Mouse (Mus musculus): ENCODE data around the gene Zbtb8b. TPM values are rescaled to one million over a fixed set of nuclear protein-coding genes. Genes with fewer than 3 reads are reported as not detected.

Zbtb8b gene
- polyA plus RNA-seq, 1 experiment from 2014 or later = 3.7 TPM

GRCm38 (mm10) chr4:129386989-129387388, 53.7 kb downstream of the Zbtb8b start:
- H3K36me3 ChIP-seq (ENCODE audit: insufficient read depth, low read length) = no peaks in the 10 kb centered on the region
- TF ChIP-seq CTCF (IDR thresholded peaks at IDR 0.05; ENCODE audit: low read depth) = no peak
- H3K9ac ChIP-seq (ENCODE audit: low read depth, low read length) = no peak overlapping the region
- H3K4me1 ChIP-seq (replicated peaks; ENCODE audit: insufficient read depth, low read length) = no peaks in the 10 kb centered on the region; the same call in 1 of the 2 replicates
- no peak overlapping the region for H3K27ac ChIP-seq
- no peak overlapping the region for H3K4me3 ChIP-seq (replicated peaks; ENCODE audit: low read depth, low read length)
- 76% methylated on average over 1 of the region's 2 CpGs for WGBS
- no peaks in the 10 kb centered on the region for H3K27me3 ChIP-seq (ENCODE audit: insufficient read depth, low read length)
- ATAC-seq (replicated peaks; ENCODE audit: low FRiP score, low read depth) = no peak
- DNase-seq (ENCODE audit: low spot score) = no peak
- no peak overlapping the region for H3K4me2 ChIP-seq (ENCODE audit: low read length)
- no peaks in the 10 kb centered on the region for H3K9me3 ChIP-seq (replicated peaks; ENCODE audit: low read length)

GRCm38 (mm10) chr4:129386269-129386946, 54.2 kb downstream of the Zbtb8b start:
- Histone ChIP-seq H3K36me3 (ENCODE audit: insufficient read depth, low read length) (no peaks in the 10 kb centered on the region), H3K4me3 (replicated peaks; ENCODE audit: low read depth, low read length) (no peak overlapping the region), H3K4me2 (ENCODE audit: low read length) (no peak overlapping the region), H3K4me1 (replicated peaks; ENCODE audit: insufficient read depth, low read length) (no peaks in the 10 kb centered on the region; the same call in 1 of the 2 replicates), H3K27me3 (ENCODE audit: insufficient read depth, low read length) (no peaks in the 10 kb centered on the region), H3K9me3 (replicated peaks; ENCODE audit: low read length) (no peaks in the 10 kb centered on the region), H3K27ac (no peak overlapping the region), H3K9ac (ENCODE audit: low read depth, low read length) (no peak overlapping the region)
- 92% methylated on average over 8 of the region's 8 CpGs for WGBS
- DNase-seq (ENCODE audit: low spot score) = no peak
- TF ChIP-seq CTCF (IDR thresholded peaks at IDR 0.05; ENCODE audit: low read depth) = no peak
- ATAC-seq (replicated peaks; ENCODE audit: low FRiP score, low read depth) = no peak

- ATAC-seq (replicated peaks; ENCODE audit: low FRiP score, low read depth) (no peak), DNase-seq (ENCODE audit: low spot score) (no peak)
- TF ChIP-seq CTCF (IDR thresholded peaks at IDR 0.05; ENCODE audit: low read depth) = no peak
- Histone ChIP-seq H3K27ac (no peak overlapping the region), H3K9ac (ENCODE audit: low read depth, low read length) (no peak overlapping the region), H3K4me2 (ENCODE audit: low read length) (no peak overlapping the region), H3K9me3 (replicated peaks; ENCODE audit: low read length) (no peaks in the 10 kb centered on the region), H3K4me3 (replicated peaks; ENCODE audit: low read depth, low read length) (no peak overlapping the region), H3K27me3 (ENCODE audit: insufficient read depth, low read length) (no peaks in the 10 kb centered on the region), H3K4me1 (replicated peaks; ENCODE audit: insufficient read depth, low read length) (no peaks in the 10 kb centered on the region; the same call in 1 of the 2 replicates), H3K36me3 (ENCODE audit: insufficient read depth, low read length) (no peaks in the 10 kb centered on the region)
- WGBS = 76% methylated on average over 11 of the region's 11 CpGs
Measured at GRCm38 (mm10) chr4:129385685-129386084, 55.0 kb downstream of the Zbtb8b start.

- Histone ChIP-seq H3K4me3 (replicated peaks; ENCODE audit: low read depth, low read length) (no peak overlapping the region), H3K4me1 (replicated peaks; ENCODE audit: insufficient read depth, low read length) (no peaks in the 10 kb centered on the region; the same call in 1 of the 2 replicates), H3K27me3 (ENCODE audit: insufficient read depth, low read length) (no peaks in the 10 kb centered on the region), H3K9me3 (replicated peaks; ENCODE audit: low read length) (no peaks in the 10 kb centered on the region), H3K27ac (peak overlapping the region; percentile 65; the same call in 1 of the 2 replicates), H3K4me2 (ENCODE audit: low read length) (peak overlapping the region; percentile 32; the same call in 1 of the 2 replicates), H3K9ac (ENCODE audit: low read depth, low read length) (no peak overlapping the region), H3K36me3 (ENCODE audit: insufficient read depth, low read length) (no peaks in the 10 kb centered on the region)
- DNase-seq (ENCODE audit: low spot score) = peak; percentile 89
- 10% methylated on average over 6 of the region's 6 CpGs for WGBS
- TF ChIP-seq CTCF (IDR thresholded peaks at IDR 0.05; ENCODE audit: low read depth) = no peak
- peak; percentile 66; the same call in 1 of the 2 replicates for ATAC-seq (replicated peaks; ENCODE audit: low FRiP score, low read depth)
Measured at GRCm38 (mm10) chr4:129384440-129384839, 56.2 kb downstream of the Zbtb8b start.

- H3K9ac ChIP-seq (ENCODE audit: low read depth, low read length) = no peak overlapping the region
- peak overlapping the region; percentile 6; the same call in 1 of the 2 replicates for H3K4me2 ChIP-seq (ENCODE audit: low read length)
- TF ChIP-seq CTCF (IDR thresholded peaks at IDR 0.05; ENCODE audit: low read depth) = no peak
- H3K27me3 ChIP-seq (ENCODE audit: insufficient read depth, low read length) = no peaks in the 10 kb centered on the region
- no peaks in the 10 kb centered on the region; the same call in 1 of the 2 replicates for H3K4me1 ChIP-seq (replicated peaks; ENCODE audit: insufficient read depth, low read length)
- ATAC-seq (replicated peaks; ENCODE audit: low FRiP score, low read depth) = no peak
- no peaks in the 10 kb centered on the region for H3K36me3 ChIP-seq (ENCODE audit: insufficient read depth, low read length)
- H3K9me3 ChIP-seq (replicated peaks; ENCODE audit: low read length) = no peaks in the 10 kb centered on the region
- no peak for DNase-seq (ENCODE audit: low spot score)
- peak overlapping the region; percentile 19; the same call in 1 of the 2 replicates for H3K27ac ChIP-seq
- 84% methylated on average over 3 of the region's 3 CpGs for WGBS
- H3K4me3 ChIP-seq (replicated peaks; ENCODE audit: low read depth, low read length) = no peak overlapping the region
Measured at GRCm38 (mm10) chr4:129383586-129383985, 57.1 kb downstream of the Zbtb8b start.

GRCm38 (mm10) chr4:129382488-129382887, 58.2 kb downstream of the Zbtb8b start:
- no peak overlapping the region for H3K4me3 ChIP-seq (replicated peaks; ENCODE audit: low read depth, low read length)
- TF ChIP-seq CTCF (IDR thresholded peaks at IDR 0.05; ENCODE audit: low read depth) = no peak
- DNase-seq (ENCODE audit: low spot score) (peak; percentile 60), ATAC-seq (replicated peaks; ENCODE audit: low FRiP score, low read depth) (no peak)
- H3K9ac ChIP-seq (ENCODE audit: low read depth, low read length) = no peak overlapping the region
- 82% methylated on average over 2 of the region's 2 CpGs for WGBS
- peak overlapping the region; percentile 84 for H3K27ac ChIP-seq
- no peaks in the 10 kb centered on the region for H3K9me3 ChIP-seq (replicated peaks; ENCODE audit: low read length)
- no peaks in the 10 kb centered on the region for H3K36me3 ChIP-seq (ENCODE audit: insufficient read depth, low read length)
- no peaks in the 10 kb centered on the region; the same call in 1 of the 2 replicates for H3K4me1 ChIP-seq (replicated peaks; ENCODE audit: insufficient read depth, low read length)
- H3K4me2 ChIP-seq (ENCODE audit: low read length) = peak overlapping the region; percentile 6; the same call in 1 of the 2 replicates
- H3K27me3 ChIP-seq (ENCODE audit: insufficient read depth, low read length) = no peaks in the 10 kb centered on the region
